Mouse (Mus musculus): ENCODE data around the gene Art1. TPM values are rescaled to one million over a fixed set of nuclear protein-coding genes. Genes with fewer than 3 reads are reported as not detected.

Gene Art1
- 0.15 TPM in 1 of 2 replicates, not detected in the other for total RNA-seq (2014; rRNA removed)
- 0.15 and 0.39 TPM in 2 replicates for polyA plus RNA-seq (2015; fragmentation: Nextera tagmentation; extraction: Ambion mirVana)

DNA sequence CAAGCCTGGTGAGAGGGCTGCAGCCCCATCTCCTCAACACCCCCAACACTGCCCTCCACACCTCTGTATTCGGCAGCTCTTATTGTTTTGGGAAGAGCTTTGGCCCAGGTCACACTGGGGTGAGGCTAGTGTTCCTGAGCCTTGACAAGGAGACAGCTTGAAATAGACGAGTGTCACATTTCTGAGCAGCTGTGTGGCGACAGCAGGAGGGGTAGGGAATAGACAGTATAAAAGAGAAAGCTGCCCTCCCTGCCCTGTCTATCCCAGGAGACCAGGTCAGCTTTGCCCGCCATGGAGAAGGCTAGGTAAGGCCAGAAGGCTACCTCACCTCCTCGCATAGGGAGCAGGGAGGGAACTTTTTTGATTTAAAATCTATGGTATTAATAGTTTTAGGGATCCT, at the start of gene Art1:
Gene Art1 (plus strand): TSS at position 257 of the 400 bp plus-strand sequence.
- no peak for TF ChIP-seq CTCF (IDR thresholded peaks at IDR 0.05; ENCODE audit: low read depth)
- no peak for ATAC-seq
- no peaks in the 10 kb centered on the region for H3K27me3 ChIP-seq (ENCODE audit: insufficient read depth, low read length)
- no peak within 1 kb of the TSS for H3K4me2 ChIP-seq (ENCODE audit: low read depth)
- WGBS = 56% methylated on average over 5 of the region's 5 CpGs
- H3K4me1 ChIP-seq (ENCODE audit: insufficient read depth) = 0 out of 2 replicates have a peak, but pooled peaks cover 7% of the 10 kb centered on the region
- H3K9me3 ChIP-seq (ENCODE audit: low read length) = no peaks in the 10 kb centered on the region
- no peak within 1 kb of the TSS for H3K9ac ChIP-seq
- H3K4me3 ChIP-seq (ENCODE audit: low read depth, low read length) = no peak within 1 kb of the TSS
- DNase-seq = no peak
- no peak within 1 kb of the TSS for H3K27ac ChIP-seq (ENCODE audit: low read depth, low read length)
- no peaks in the 10 kb centered on the region for H3K36me3 ChIP-seq (ENCODE audit: insufficient read depth)

DNA sequence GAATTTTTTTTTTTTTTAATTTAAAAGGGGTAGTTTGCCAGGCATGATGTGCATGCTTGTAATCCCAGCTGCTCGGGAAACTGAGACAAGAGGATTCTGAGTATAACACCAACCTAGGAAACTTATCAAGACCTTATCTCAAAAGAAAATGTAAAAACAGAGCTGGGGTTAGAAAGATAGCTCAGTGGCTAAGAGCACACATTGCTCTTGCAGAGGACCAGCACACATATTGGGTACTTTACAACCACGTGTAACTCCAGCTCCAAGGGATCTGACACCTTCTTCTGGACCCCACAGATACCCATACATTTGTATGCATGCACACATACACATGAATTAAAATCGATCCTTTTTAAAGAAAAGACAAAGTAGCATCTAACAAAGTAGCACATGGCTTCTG, 40.2 kb upstream of the Art1 start:
- H3K9ac ChIP-seq = no peak overlapping the region
- DNase-seq = no peak
- no peaks in the 10 kb centered on the region for H3K9me3 ChIP-seq (ENCODE audit: low read length)
- TF ChIP-seq CTCF (IDR thresholded peaks at IDR 0.05; ENCODE audit: low read depth) = no peak
- WGBS = 92% methylated on average over 3 of the region's 3 CpGs
- no peak for ATAC-seq
- H3K4me3 ChIP-seq (ENCODE audit: low read depth, low read length) = no peak overlapping the region
- H3K36me3 ChIP-seq (ENCODE audit: insufficient read depth) = 0 out of 2 replicates have a peak, but pooled peaks cover 4% of the 10 kb centered on the region
- H3K27ac ChIP-seq (ENCODE audit: low read depth, low read length) = no peak overlapping the region
- peaks cover 7% of the 10 kb centered on the region; the same call in 1 of the 2 replicates for H3K4me1 ChIP-seq (ENCODE audit: insufficient read depth)
- H3K4me2 ChIP-seq (ENCODE audit: low read depth) = no peak overlapping the region
- H3K27me3 ChIP-seq (ENCODE audit: insufficient read depth, low read length) = no peaks in the 10 kb centered on the region

GRCm38 (mm10) chr7:102062203-102062602, 39.3 kb upstream of the Art1 start:
- Histone ChIP-seq H3K36me3 (ENCODE audit: insufficient read depth) (0 out of 2 replicates have a peak, but pooled peaks cover 4% of the 10 kb centered on the region), H3K4me2 (ENCODE audit: low read depth) (no peak overlapping the region), H3K27me3 (ENCODE audit: insufficient read depth, low read length) (no peaks in the 10 kb centered on the region), H3K4me1 (ENCODE audit: insufficient read depth) (peaks cover 7% of the 10 kb centered on the region; the same call in 1 of the 2 replicates), H3K4me3 (ENCODE audit: low read depth, low read length) (no peak overlapping the region), H3K9ac (no peak overlapping the region; the same call in 1 of the 2 replicates), H3K9me3 (ENCODE audit: low read length) (no peaks in the 10 kb centered on the region), H3K27ac (ENCODE audit: low read depth, low read length) (no peak overlapping the region)
- no peak for DNase-seq
- TF ChIP-seq CTCF (IDR thresholded peaks at IDR 0.05; ENCODE audit: low read depth) = no peak
- no peak for ATAC-seq
- WGBS = 89% methylated on average over 1 of the region's 1 CpGs

DNA sequence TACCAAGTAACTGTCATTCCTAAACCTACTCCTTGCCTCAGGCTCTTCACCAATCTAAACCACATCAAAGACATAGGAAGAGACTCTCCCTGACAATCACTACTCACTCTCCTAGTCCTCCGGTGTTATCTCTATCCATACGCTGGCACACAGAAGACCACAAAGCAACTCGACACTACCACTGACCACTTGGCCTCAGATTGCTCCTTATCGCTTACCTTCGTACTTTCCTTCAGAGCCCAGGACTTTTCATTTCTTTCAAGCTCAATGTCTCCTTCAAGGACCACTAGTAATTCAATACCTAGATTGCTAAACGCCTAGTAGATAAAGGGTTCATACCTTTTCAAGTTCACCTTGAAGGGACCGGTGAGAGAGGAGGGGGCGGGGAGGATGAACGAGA, 37.7 kb upstream of the Art1 start:
- H3K27me3 ChIP-seq (ENCODE audit: insufficient read depth, low read length) = no peaks in the 10 kb centered on the region
- DNase-seq (no peak), ATAC-seq (no peak)
- 0 out of 2 replicates have a peak, but pooled peaks cover 3% of the 10 kb centered on the region for H3K36me3 ChIP-seq (ENCODE audit: insufficient read depth)
- H3K4me3 ChIP-seq (ENCODE audit: low read depth, low read length) = peak overlapping the region; percentile 83
- no peaks in the 10 kb centered on the region for H3K9me3 ChIP-seq (ENCODE audit: low read length)
- WGBS = 93% methylated on average over 9 of the region's 9 CpGs
- peak overlapping the region; percentile 73 for H3K4me2 ChIP-seq (ENCODE audit: low read depth)
- H3K9ac ChIP-seq = no peak overlapping the region
- H3K4me1 ChIP-seq (ENCODE audit: insufficient read depth) = peaks cover 7% of the 10 kb centered on the region; the same call in 1 of the 2 replicates
- H3K27ac ChIP-seq (ENCODE audit: low read depth, low read length) = no peak overlapping the region
- no peak for TF ChIP-seq CTCF (IDR thresholded peaks at IDR 0.05; ENCODE audit: low read depth)

DNA sequence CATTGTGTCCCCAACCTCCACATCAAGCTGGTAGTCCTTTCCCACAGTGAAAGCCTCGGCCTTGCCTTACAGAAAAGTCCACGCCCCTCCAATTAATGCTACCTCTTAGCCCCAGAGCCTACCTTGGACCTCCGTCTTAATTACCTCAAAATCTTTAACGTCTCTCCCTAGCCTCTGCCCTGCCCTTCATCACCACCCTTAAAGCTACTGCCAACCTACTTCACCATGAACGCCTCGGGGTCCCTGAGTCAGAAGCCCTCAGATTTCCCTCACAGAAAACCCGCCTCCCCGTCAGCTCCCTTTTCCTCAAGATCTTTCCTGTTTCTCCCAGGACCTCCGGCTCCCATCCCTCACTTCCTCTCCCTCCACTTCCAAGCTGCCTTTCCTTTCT, 36.9 kb upstream of the Art1 start:
- Histone ChIP-seq H3K4me3 (ENCODE audit: low read depth, low read length) (peak overlapping the region; percentile 83), H3K27ac (ENCODE audit: low read depth, low read length) (peak overlapping the region; percentile 88), H3K27me3 (ENCODE audit: insufficient read depth, low read length) (no peaks in the 10 kb centered on the region), H3K4me1 (ENCODE audit: insufficient read depth) (peaks cover 7% of the 10 kb centered on the region; the same call in 1 of the 2 replicates), H3K4me2 (ENCODE audit: low read depth) (peak overlapping the region; percentile 73), H3K36me3 (ENCODE audit: insufficient read depth) (no peaks in the 10 kb centered on the region), H3K9me3 (ENCODE audit: low read length) (no peaks in the 10 kb centered on the region), H3K9ac (peak overlapping the region; percentile 77)
- peak; percentile 30 for ATAC-seq
- DNase-seq = no peak
- TF ChIP-seq CTCF (IDR thresholded peaks at IDR 0.05; ENCODE audit: low read depth) = no peak
- WGBS = 3% methylated on average over 9 of the region's 9 CpGs

GRCm38 (mm10) chr7:102065046-102065891, 36.3 kb upstream of the Art1 start, which contains the start of the genes Rnf121, Xndc1 and Xntrpc:
TSS of gene Rnf121 (minus strand) at chr7:102065469.
TSS of gene Xndc1 (plus strand) at chr7:102065511.
TSS of gene Xntrpc (plus strand) at chr7:102065713.
- WGBS = under 1% methylated on average over 56 of the region's 56 CpGs
- ATAC-seq (peak; percentile 99), DNase-seq (peak; percentile 96)
- H3K4me3 ChIP-seq (ENCODE audit: low read depth, low read length) = peak within 1 kb of the TSS; percentile 83
- peak within 1 kb of the TSS; percentile 77 for H3K9ac ChIP-seq
- no peak for TF ChIP-seq CTCF (IDR thresholded peaks at IDR 0.05; ENCODE audit: low read depth)
- H3K9me3 ChIP-seq (ENCODE audit: low read length) = no peaks in the 10 kb centered on the region
- H3K4me1 ChIP-seq (ENCODE audit: insufficient read depth) = peaks cover 7% of the 10 kb centered on the region; the same call in 1 of the 2 replicates
- H3K27me3 ChIP-seq (ENCODE audit: insufficient read depth, low read length) = no peaks in the 10 kb centered on the region
- peak within 1 kb of the TSS; percentile 73 for H3K4me2 ChIP-seq (ENCODE audit: low read depth)
- peak within 1 kb of the TSS; percentile 88 for H3K27ac ChIP-seq (ENCODE audit: low read depth, low read length)
- H3K36me3 ChIP-seq (ENCODE audit: insufficient read depth) = no peaks in the 10 kb centered on the region

- 77% methylated on average over 6 of the region's 6 CpGs for WGBS
- Histone ChIP-seq H3K4me2 (ENCODE audit: low read depth) (peak overlapping the region; percentile 73), H3K36me3 (ENCODE audit: insufficient read depth) (no peaks in the 10 kb centered on the region), H3K9me3 (ENCODE audit: low read length) (no peaks in the 10 kb centered on the region), H3K27ac (ENCODE audit: low read depth, low read length) (no peak overlapping the region), H3K4me1 (ENCODE audit: insufficient read depth) (peaks cover 7% of the 10 kb centered on the region; the same call in 1 of the 2 replicates), H3K27me3 (ENCODE audit: insufficient read depth, low read length) (no peaks in the 10 kb centered on the region), H3K4me3 (ENCODE audit: low read depth, low read length) (peak overlapping the region; percentile 83), H3K9ac (no peak overlapping the region)
- no peak for TF ChIP-seq CTCF (IDR thresholded peaks at IDR 0.05; ENCODE audit: low read depth)
- no peak for DNase-seq
- no peak for ATAC-seq
These were observed 35.2 kb upstream of the Art1 start for GRCm38 (mm10) chr7:102066363-102066762.

Data from forebrain, postnatal 0 days (tissue).